Mouse (Mus musculus) heart, adult 2 months (tissue): ENCODE measurements around the gene Gucy2d. TPM values are rescaled to one million over a fixed set of nuclear protein-coding genes. Genes with fewer than 3 reads are reported as not detected.

Experiments used
- DNase-seq, 2 experiments: peaks; one replicate each; pipeline ENCODE4 v3.0.0; 2021
- H3K27ac ChIP-seq: fragments of 200-600 bp; 2 replicates; pipeline ENCODE4 v1.8.1; 2022
- H3K27me3 ChIP-seq: fragments of 200-500 bp; 2 replicates; pipeline ENCODE4 v1.6.1; 2012; ENCODE audit warnings: mild to moderate bottlenecking, low read length, inconsistent platforms, mixed read lengths; ENCODE audit not compliant: control insufficient read depth, insufficient read depth
- H3K36me3 ChIP-seq: fragments of 200-500 bp; 2 replicates; pipeline ENCODE4 v1.6.1; 2012; ENCODE audit warnings: low read length, inconsistent platforms; ENCODE audit not compliant: control insufficient read depth, insufficient read depth
- H3K4me1 ChIP-seq: fragments of 200-500 bp; 2 replicates; pipeline ENCODE4 v1.6.1; 2011; ENCODE audit warnings: low read length; ENCODE audit not compliant: control insufficient read depth, insufficient read depth
- H3K4me3 ChIP-seq: fragments of 200-600 bp; 2 replicates; pipeline ENCODE4 v1.8.1; 2022
- H3K79me2 ChIP-seq: fragments of 200-500 bp; replicated peaks from 2 replicates; pipeline ENCODE4 v1.6.1; 2012; ENCODE audit warnings: mild to moderate bottlenecking, inconsistent platforms, low read length, moderate library complexity, mixed read lengths; ENCODE audit not compliant: control insufficient read depth, insufficient read depth
- H3K9ac ChIP-seq: fragments of 200-500 bp; 2 replicates; pipeline ENCODE4 v1.6.1; 2012; ENCODE audit warnings: low read depth, mild to moderate bottlenecking, control low read depth, inconsistent platforms, low read length, mixed read lengths
- CTCF ChIP-seq: fragments of 200-600 bp; IDR thresholded peaks from 2 replicates; pipeline ENCODE4 v1.8.1; 2022; ENCODE audit warnings: antibody characterized with exemption, mild to moderate bottlenecking, moderate library complexity
- EP300 ChIP-seq: fragments of 200-500 bp; IDR thresholded peaks from 2 replicates; pipeline ENCODE4 v1.6.1; 2011; ENCODE audit warnings: low read depth, low read length, control low read depth; ENCODE audit not compliant: insufficient read depth
- POLR2A ChIP-seq: fragments of 200-500 bp; IDR thresholded peaks from 2 replicates; pipeline ENCODE4 v1.6.1; 2011; ENCODE audit warnings: mild to moderate bottlenecking, low read depth, low read length, control low read depth; ENCODE audit not compliant: insufficient read depth
- WGBS: fragments of 180-500 bp; shearing (Covaris S2); methylation state at CpG from one replicate; pipeline ENCODE4 v1.1.7; 2018; 5-methylcytosine and 5-hydroxymethylcytosine counted together
- intact Hi-C: fragments of 180-260 bp; cut with DNase I; formaldehyde crosslinking; loops from one replicate; pipeline ENCODE4 v1.15.1; 2025
- polyA plus RNA-seq: library from polyadenylated mRNA; depleted of rRNA; stranded (reverse); fragments of >200 nt; gene quantifications from 2 replicates; pipeline ENCODE4 v1.2.3, GENCODE M21; 2012
- total RNA-seq, 2 experiments: library from RNA; stranded (reverse); gene quantifications; 2 replicates each; pipeline ENCODE4 v1.2.3; 2021

Gene Gucy2d
- total and polyA plus RNA-seq, 3 experiments: 0.20 to 0.21 TPM; not detected in 1

DNA sequence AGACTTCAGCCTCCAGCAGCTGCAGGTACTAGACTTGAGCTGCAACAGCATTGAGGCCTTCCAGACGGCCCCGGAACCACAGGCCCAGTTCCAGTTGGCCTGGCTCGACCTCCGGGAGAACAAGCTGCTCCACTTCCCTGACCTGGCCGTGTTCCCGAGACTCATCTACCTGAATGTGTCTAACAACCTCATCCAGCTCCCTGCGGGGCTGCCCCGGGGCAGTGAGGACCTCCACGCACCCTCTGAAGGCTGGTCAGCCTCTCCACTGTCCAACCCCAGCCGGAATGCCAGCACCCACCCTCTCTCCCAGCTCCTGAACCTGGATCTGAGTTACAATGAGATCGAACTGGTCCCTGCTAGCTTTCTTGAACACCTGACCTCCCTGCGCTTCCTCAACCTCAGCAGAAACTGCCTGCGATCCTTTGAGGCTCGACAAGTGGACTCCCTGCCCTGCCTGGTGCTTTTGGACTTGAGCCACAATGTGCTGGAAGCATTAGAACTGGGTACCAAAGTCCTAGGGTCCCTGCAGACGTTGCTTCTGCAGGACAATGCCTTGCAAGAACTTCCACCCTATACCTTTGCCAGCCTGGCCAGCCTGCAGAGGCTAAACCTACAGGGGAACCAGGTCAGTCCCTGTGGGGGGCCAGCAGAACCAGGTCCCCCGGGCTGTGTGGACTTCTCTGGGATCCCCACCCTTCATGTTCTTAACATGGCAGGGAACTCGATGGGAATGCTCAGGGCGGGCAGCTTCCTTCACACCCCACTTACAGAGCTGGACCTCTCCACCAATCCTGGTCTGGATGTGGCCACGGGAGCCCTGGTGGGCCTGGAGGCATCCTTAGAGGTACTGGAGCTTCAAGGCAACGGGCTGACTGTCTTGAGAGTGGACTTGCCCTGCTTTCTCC, 58.7 kb downstream of the Gucy2d start:
- intact Hi-C loops: no loop called here
- TF ChIP-seq EP300: no peak
- no peak for TF ChIP-seq POLR2A
- no peak for TF ChIP-seq CTCF
- Histone ChIP-seq H3K9ac (no peak overlapping the region; the same call in 1 of the 2 replicates), H3K4me3 (no peak overlapping the region), H3K27me3 (no peaks in the 10 kb centered on the region), H3K79me2 (no peaks in the 10 kb centered on the region), H3K4me1 (peaks cover 14% of the 10 kb centered on the region), H3K36me3 (no peaks in the 10 kb centered on the region), H3K27ac (peak overlapping the region; percentile 65)
- DNase-seq: peak in 1 of 2 experiments; percentile 14
- 81% methylated on average over 20 of the region's 20 CpGs for WGBS

DNA sequence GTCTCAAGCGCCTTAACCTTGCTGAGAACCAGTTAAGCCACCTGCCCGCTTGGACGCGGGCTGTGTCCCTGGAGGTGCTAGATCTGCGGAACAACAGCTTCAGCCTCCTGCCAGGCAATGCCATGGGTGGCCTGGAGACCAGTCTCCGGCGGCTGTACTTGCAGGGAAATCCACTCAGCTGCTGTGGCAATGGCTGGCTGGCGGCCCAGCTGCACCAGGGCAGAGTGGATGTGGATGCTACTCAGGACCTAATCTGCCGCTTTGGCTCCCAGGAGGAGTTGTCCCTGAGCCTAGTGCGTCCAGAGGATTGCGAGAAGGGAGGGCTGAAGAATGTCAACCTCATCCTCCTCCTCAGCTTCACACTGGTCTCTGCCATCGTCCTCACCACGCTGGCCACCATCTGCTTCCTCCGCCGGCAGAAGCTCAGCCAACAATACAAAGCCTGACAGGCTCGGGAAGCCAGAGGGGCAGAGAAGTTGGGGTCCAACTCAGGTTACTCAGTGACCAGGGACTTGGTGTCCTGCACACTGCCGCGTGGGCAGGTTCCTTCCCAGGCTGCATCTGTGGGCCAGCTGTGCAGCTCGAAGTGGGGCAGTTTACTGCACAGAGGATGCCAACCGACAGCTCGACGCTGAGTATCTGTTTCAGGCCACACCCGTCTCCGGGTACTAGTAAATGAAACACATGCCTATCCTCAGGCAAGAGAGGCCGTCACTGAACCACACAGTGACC, 59.5 kb downstream of the Gucy2d start:
- 70% methylated on average over 25 of the region's 25 CpGs for WGBS
- no peak for TF ChIP-seq EP300
- no peak for TF ChIP-seq CTCF
- no peak for TF ChIP-seq POLR2A
- intact Hi-C loops: no loop called here
- Histone ChIP-seq H3K9ac (no peak overlapping the region; the same call in 1 of the 2 replicates), H3K4me3 (no peak overlapping the region), H3K79me2 (no peaks in the 10 kb centered on the region), H3K36me3 (no peaks in the 10 kb centered on the region), H3K4me1 (peaks cover 15% of the 10 kb centered on the region), H3K27me3 (no peaks in the 10 kb centered on the region), H3K27ac (peak overlapping the region; percentile 65)
- DNase-seq: peak; percentile 60 to 63

DNA sequence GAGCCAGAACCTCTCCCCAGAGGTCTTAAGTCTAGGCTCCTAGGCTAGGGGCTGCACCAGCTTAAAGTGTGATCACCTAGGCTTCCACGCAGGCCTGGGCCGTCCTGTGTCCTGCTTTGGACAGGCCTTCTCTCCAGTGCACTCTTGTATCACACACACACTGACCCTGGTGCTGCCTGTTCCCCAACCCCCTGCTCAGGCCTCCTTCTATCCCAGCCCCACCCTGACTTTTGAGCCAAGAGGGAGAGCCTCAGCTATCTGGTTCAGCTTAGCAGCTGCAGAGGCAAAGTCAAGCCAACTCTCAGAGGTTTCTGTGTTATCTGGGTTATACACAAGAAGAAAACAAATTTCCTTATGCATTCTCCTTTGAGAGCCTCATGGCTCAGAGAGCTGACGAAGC, 60.3 kb downstream of the Gucy2d start:
- H3K27me3 ChIP-seq: no peaks in the 10 kb centered on the region
- H3K4me3 ChIP-seq: no peak overlapping the region
- H3K36me3 ChIP-seq: no peaks in the 10 kb centered on the region
- 58% methylated on average over 3 of the region's 3 CpGs for WGBS
- no peak for TF ChIP-seq POLR2A
- no peak for TF ChIP-seq EP300
- TF ChIP-seq CTCF: no peak
- intact Hi-C loops: no loop called here
- H3K9ac ChIP-seq: no peak overlapping the region
- H3K27ac ChIP-seq: peak overlapping the region; percentile 65
- peak; percentile 73 to 86 for DNase-seq
- peaks cover 18% of the 10 kb centered on the region for H3K4me1 ChIP-seq
- no peaks in the 10 kb centered on the region for H3K79me2 ChIP-seq

DNA sequence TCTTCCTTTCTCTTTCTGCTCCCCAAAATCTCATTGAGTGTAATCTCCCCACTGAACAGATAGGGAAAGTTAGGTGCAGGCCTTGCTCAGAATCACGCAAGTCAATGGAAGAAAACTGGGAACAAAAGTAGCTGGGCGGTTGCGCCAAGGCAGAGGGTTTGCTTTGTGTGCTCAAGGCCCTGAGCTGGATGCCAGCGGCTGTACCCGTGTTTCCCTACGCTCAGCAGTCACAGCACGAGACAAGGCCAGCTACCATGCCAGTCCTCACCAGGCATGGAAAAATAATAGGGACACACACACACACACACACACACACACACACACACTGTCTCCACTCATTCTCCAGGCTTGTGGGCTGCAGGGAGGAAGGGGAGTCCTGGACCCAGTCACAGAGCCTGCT, 60.9 kb downstream of the Gucy2d start:
- Histone ChIP-seq H3K36me3 (no peaks in the 10 kb centered on the region), H3K79me2 (no peaks in the 10 kb centered on the region), H3K9ac (no peak overlapping the region), H3K4me3 (no peak overlapping the region), H3K27me3 (no peaks in the 10 kb centered on the region), H3K4me1 (peaks cover 18% of the 10 kb centered on the region), H3K27ac (peak overlapping the region; percentile 65)
- 98% methylated on average over 7 of the region's 7 CpGs for WGBS
- no peak for TF ChIP-seq CTCF
- no peak for TF ChIP-seq EP300
- no peak for TF ChIP-seq POLR2A
- DNase-seq: peak in 1 of 2 experiments; percentile 3
- intact Hi-C loops: no loop called here

DNA sequence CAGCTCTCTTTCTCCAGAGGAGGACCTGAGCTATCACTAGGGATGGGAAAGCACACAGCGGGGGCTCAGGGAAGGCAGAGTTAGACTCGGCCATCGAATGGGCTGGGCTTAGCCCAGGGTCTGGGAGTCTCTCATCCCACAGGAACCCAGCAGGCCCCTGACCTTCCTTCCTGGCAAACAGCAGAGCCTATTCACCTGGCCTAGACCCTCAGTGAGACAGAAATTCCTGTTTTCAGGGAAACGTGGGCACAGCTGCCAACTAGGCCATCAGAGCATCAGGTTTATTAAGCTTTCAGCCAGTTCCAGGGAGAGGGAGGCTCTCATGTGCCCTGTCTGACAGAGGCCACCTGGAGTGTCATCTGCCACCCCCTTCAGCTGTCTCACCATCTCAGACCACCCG, 62.7 kb downstream of the Gucy2d start:
- no peak overlapping the region for H3K4me3 ChIP-seq
- WGBS: 43% methylated on average over 5 of the region's 5 CpGs
- no peak for DNase-seq
- no peak overlapping the region for H3K9ac ChIP-seq
- TF ChIP-seq EP300 (no peak), CTCF (no peak), POLR2A (no peak)
- intact Hi-C loops: no loop called here
- peaks cover 18% of the 10 kb centered on the region for H3K4me1 ChIP-seq
- no peaks in the 10 kb centered on the region for H3K27me3 ChIP-seq
- H3K79me2 ChIP-seq: no peaks in the 10 kb centered on the region
- H3K36me3 ChIP-seq: no peaks in the 10 kb centered on the region
- peak overlapping the region; percentile 49 for H3K27ac ChIP-seq
